8 mouse cellular contexts compared by ENCODE assay signal in the genomic region with DNA sequence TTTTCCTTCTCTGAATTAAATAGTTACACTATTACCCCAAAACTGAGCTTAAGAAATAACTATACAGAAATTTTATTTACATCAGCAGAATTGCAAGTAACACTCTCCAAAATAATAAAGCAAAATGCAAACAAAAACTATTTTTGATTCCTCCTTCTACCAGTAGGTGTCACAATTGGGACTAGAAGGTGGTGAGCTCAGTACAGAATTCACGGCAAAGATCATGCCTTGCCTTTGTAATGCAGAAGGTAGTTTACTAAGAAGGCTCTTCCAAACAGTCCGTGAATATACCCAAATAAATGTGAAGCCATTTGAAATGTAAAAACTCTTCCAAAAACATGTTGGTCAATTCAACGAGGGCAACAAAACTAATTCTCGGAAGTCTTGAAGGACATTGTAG.
DNase-seq lines count a peak whose midpoint lies in the region; ATAC-seq lines count a peak whose summit lies in the region.

No protein-coding gene starts in this region.

- ATAC-seq in inflammation-experienced regulatory T-cells, adult 6 months: no peak

- DNase-seq in layer of hippocampus, adult 9-10 months (ENCODE audit: low spot score): peak; percentile 12
- no peak for DNase-seq in layer of hippocampus, adult 8-10 months (ENCODE audit: low spot score in 2 of 2)
- DNase-seq in MN1 (ENCODE audit: low spot score): peak; percentile 14
- peak; percentile 3 for DNase-seq in c-Kit-positive CD71-positive TER-119-negative erythroid progenitor cells, embryonic 14.5 days (ENCODE audit: low read depth)
- DNase-seq in induced T-regulatory cell, adult 2 months (ENCODE audit: low read depth): peak; percentile 8
- DNase-seq in testis, postnatal 14 days (ENCODE audit: low spot score): no peak
- DNase-seq in gastrocnemius, postnatal 25 days: no peak

Comparison
In these comparisons a context has a peak if more than half of its experiments do, and no peak if none do; other contexts are left out.
1. DNase-seq: peak in layer of hippocampus, adult 9-10 months (single experiment), MN1 (single experiment), c-Kit-positive CD71-positive TER-119-negative erythroid progenitor cells, embryonic 14.5 days (single experiment) and induced T-regulatory cell, adult 2 months (single experiment); none in layer of hippocampus, adult 8-10 months (0 of 2), testis, postnatal 14 days (single experiment) and gastrocnemius, postnatal 25 days (single experiment).